Mouse (Mus musculus) layer of hippocampus, postnatal 10 days (tissue): Measurements from ENCODE around the gene Rgl1. TPM values are rescaled to one million over a fixed set of nuclear protein-coding genes. Genes with fewer than 3 reads are reported as not detected.

ENCODE experiments used
- DNase-seq, 2 experiments: peaks; one replicate each; pipeline ENCODE4 v3.0.0; 2021; ENCODE audit warnings: low spot score in 2 of 2
- total RNA-seq, 2 experiments: library from RNA; stranded (reverse); gene quantifications; 2 replicates each; pipeline ENCODE4 v1.2.3; 2021

The Rgl1 gene
- total RNA-seq, 2 experiments from 2014 or later: 63.9 to 67.0 TPM

GRCm38 (mm10) chr1:152720969-152721368 lies 45.2 kb downstream of the Rgl1 start:
- no peak for DNase-seq

GRCm38 (mm10) chr1:152718200-152718599 lies 48.0 kb downstream of the Rgl1 start:
- no peak for DNase-seq

- no peak for DNase-seq
Measured at GRCm38 (mm10) chr1:152717329-152717728, 48.8 kb downstream of the Rgl1 start.

GRCm38 (mm10) chr1:152714405-152714804 lies 51.7 kb downstream of the Rgl1 start:
- DNase-seq: no peak

- no peak for DNase-seq
Measured at GRCm38 (mm10) chr1:152713924-152714323, 52.2 kb downstream of the Rgl1 start.

- no peak for DNase-seq
Measured at GRCm38 (mm10) chr1:152711037-152711436, 55.1 kb downstream of the Rgl1 start.

- DNase-seq: no peak
Measured at GRCm38 (mm10) chr1:152707560-152707959, 58.6 kb downstream of the Rgl1 start.

- no peak for DNase-seq
Measured at GRCm38 (mm10) chr1:152703941-152704340, 62.2 kb downstream of the Rgl1 start.

GRCm38 (mm10) chr1:152702920-152703319 lies 63.2 kb downstream of the Rgl1 start:
- no peak for DNase-seq

- no peak for DNase-seq
Measured at GRCm38 (mm10) chr1:152701066-152701465, 65.1 kb downstream of the Rgl1 start.

GRCm38 (mm10) chr1:152697341-152697740 lies 68.8 kb downstream of the Rgl1 start:
- no peak for DNase-seq

- DNase-seq: no peak
Measured at GRCm38 (mm10) chr1:152695491-152695890, 70.7 kb downstream of the Rgl1 start.

GRCm38 (mm10) chr1:152689968-152690367 lies 76.2 kb downstream of the Rgl1 start:
- DNase-seq: no peak

GRCm38 (mm10) chr1:152687733-152688181 lies 78.4 kb downstream of the Rgl1 start:
- DNase-seq: no peak

- no peak for DNase-seq
Measured at GRCm38 (mm10) chr1:152687099-152687730, 78.9 kb downstream of the Rgl1 start.

GRCm38 (mm10) chr1:152685531-152685930 lies 80.6 kb downstream of the Rgl1 start:
- no peak for DNase-seq

- no peak for DNase-seq
Measured at GRCm38 (mm10) chr1:152682368-152683194, 83.6 kb downstream of the Rgl1 start.

- no peak for DNase-seq
Measured at GRCm38 (mm10) chr1:152681676-152682367, 84.3 kb downstream of the Rgl1 start.

- DNase-seq: no peak
Measured at GRCm38 (mm10) chr1:152681116-152681515, 85.0 kb downstream of the Rgl1 start.

GRCm38 (mm10) chr1:152678451-152678850 lies 87.7 kb downstream of the Rgl1 start:
- no peak for DNase-seq

- no peak for DNase-seq
Measured at GRCm38 (mm10) chr1:152677482-152678211, 88.5 kb downstream of the Rgl1 start.
